Mouse (Mus musculus): Measurements from ENCODE around the gene Rab22a.

Rab22a gene

DNA sequence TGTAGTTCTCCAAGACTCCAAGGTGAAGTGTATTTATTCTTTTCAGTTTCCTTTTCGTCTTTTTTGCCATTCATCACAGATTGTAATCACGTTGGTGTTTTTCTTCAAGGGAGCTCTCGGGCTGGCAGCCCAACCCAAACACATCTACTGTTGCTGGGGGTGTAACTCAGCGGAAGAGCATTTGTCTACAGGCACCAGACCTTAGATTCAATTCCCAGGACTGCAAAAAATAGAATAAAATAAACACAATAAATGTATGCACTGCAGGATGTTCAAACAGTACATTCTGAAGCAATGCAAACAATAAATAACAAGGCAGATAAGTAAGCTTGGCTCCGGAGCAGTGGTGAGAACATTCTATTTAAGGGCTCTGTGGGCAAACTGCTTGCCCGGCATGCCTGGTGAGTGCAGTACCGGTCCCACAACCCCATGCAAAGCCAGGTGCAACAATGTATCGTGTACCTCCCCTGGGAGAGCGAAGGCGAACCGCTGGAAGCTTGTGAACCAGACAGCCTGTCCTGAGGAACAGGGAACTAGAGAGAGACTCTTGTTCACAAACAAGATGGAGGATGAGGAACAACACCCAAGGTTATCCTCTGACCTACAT is 62.8 kb downstream of the Rab22a start:
- DNase-seq: no peak

DNA sequence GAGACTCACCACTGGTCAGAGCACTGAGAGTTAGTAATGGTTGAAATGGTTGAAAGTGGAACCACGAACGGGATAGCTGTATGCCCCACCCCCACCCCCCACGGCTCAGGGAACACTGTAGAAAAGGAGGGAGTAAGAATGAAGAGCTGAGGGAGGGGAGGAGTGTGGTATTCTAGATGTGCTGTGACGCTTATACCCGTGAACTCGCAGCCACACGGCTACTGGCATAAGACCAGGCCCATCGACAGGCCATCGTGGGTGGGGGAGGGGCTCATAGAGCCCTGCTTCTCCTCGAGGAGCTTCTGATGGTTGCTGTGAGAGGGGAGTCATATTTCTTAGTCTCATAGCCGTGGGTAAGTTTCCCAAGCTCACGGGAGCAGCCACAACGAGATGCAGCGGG is 64.8 kb downstream of the Rab22a start:
- DNase-seq: no peak

DNA sequence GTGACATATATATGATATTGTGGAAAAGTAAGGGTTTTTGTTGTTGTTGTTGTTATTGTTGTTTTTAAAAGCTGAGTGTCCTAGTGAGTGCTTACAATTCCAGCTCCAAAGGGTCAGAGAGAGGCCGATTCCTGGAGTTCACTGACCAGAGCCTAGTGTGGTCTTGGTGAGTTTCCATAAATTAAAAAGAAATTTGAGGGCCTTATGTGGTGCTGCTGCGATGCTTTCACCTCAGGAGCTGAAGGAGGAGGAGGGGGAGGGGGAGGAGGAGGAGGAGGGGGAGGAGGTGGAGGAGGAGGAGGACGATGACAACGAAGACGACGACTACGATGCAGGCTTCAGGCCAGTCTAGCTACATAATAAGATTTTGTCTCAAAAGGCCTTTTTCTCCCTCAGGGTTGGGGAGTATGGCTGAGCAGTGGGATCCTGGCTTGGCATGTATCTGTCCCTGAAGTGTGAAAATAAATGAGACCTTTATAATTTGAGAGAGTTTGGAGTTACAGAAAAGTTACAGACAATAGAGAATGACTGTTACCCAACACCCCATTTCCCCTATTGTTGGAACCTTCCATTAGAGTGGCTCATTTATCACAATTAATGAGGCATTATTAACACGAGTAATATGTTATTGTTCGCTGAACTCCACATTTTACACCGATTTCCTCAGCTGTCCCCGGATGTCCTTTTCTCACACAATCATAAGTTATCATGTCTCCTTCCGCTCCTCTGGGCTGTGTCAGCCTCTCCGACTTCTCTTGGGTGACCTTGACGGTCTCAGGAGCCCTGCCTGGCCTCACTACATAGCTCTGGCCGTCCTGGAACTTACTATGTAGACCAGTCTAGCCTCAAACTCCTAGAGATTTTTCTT is 65.6 kb downstream of the Rab22a start:
- no peak for DNase-seq

DNA sequence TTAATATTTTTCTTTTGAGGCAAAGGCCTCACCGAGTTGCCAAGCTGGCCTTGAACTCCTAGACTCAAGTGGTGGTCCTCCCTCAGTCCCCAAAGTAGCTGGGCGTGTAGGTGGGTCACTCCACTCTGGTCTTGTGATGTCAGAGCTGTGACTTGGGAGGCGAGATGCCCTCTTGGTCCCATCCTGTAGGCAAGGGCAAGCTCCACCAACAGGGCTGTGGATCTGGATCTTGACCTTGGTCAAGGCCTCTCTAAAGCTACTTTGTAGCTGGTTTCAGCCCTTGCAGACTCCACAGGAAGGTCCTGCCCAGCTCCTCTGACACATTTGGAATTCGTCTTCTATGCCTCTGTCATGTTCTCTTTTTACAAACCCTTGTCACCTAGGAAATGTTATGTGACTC is 66.3 kb downstream of the Rab22a start:
- DNase-seq: no peak

DNA sequence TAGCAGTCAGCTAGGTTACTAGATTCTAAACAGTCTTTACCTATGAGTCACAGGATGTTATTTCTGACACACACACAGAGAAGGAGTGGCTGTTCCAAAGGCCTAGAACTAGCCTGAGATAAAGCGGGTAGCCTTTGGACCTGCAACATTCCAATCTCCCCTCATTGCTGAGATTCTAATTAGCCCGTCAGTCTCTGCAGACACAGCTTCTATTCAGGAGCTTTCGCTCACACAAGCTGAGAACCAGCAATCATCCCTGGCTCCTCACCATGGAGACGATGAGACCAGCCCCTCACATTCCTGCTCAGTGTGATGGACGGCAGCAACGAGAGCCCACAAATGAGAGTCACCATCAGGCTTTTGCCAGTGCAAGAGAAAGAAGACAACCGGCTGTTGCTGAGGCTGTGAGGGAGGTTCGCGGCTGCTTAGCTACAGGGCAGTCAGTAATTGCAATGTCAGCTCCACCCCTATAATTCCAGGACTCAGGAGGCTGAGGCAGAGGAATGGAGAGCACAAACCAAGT is 70.9 kb downstream of the Rab22a start:
- no peak for DNase-seq

DNA sequence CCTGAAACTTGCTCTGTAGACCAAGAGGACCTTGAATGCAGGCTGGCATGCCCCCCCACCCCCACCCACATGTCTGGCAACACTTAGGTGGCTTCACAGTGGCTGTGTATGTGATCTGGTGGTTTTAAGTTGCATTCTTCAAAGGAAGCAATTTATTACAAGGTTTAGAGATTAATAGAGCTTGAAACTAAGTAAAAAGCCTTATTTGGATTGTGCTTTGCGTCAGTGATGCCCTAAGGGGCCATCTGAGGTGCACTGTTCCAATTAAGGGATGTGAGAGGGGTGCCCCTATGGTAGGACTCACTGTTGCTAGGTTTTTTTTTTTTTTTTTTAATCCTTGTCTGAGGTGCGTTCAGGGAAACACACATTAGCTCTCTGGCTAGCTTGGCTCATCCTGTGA is 74.9 kb downstream of the Rab22a start:
- no peak for DNase-seq

DNA sequence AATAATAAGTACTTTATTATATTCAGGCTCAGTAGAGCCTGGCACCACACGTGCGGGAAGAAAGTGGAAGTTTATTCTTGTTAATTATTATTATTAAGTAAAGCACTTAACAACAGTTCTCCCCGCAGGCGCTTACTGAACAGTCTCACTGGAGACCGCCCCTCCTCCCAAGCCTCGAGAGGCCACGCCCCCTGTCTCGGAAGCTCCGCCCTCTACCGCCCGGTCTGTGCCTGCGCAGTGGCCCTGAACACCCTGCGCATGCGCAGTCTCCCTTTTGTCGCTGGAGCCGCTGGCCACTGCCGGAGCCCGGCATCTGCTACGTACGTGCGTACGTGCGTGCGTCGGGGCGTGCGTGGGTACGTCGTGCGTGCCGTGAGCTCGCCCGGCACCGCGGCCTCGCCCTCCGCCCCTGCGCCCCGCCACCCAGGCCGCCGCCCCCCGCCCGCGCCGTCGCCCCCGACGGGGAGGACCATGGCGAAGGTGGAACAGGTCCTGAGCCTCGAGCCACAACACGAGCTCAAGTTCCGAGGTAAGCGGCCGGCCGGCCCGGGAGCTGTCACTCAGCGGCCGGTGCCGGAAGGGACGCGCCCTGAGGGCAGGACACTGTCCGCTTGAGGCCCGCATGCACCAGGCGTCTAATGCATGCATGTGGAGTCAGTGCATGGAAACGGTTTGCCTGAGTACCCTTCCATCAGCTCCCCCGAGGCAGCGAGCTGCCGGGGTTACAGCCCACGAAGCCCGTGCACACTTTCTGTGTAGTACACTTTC is 77.8 kb downstream of the Rab22a start, which contains the start of gene Vapb:
Gene Vapb, plus strand, starts transcription at position 290 of the 768 bp plus-strand sequence.
- peak; percentile 100 for DNase-seq

DNA sequence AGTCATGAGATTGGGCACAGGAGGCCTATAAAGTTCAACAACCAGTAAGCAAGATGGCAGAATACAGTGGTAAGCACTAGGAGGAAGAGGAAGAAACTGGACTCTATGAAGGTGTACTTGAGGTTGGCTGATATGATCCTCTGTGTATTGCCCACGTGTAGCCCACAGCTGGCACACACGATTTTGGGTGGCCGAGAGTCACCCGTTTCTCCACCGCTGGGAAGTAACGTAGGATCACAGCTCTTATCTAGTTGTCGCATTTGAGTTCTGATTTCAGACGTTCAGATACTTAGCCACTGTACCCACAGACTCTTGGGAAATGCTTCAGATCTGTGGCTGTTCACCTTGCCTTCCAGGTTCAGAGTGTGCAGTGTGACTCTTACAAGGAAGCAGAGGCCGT is 78.7 kb downstream of the Rab22a start:
- DNase-seq: no peak

DNA sequence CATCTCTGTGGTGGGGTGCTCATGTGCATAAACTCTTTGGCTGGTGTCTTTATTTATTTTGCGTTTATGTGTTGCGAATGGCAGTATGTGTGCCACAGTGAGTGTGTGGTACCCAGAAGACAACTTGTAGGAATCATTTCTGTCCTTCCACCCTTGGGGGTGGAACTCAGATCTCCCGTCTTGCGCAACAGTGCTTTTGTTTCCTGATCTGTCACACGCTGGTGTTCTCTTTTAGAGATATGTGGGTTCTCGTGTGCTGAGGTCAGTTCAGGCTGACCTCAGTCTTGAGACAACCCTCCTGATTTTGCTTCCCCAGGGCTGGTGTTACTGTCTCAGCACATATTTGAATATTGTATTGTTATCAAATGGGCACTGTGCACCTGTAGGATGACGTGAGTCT is 79.5 kb downstream of the Rab22a start:
- no peak for DNase-seq

DNA sequence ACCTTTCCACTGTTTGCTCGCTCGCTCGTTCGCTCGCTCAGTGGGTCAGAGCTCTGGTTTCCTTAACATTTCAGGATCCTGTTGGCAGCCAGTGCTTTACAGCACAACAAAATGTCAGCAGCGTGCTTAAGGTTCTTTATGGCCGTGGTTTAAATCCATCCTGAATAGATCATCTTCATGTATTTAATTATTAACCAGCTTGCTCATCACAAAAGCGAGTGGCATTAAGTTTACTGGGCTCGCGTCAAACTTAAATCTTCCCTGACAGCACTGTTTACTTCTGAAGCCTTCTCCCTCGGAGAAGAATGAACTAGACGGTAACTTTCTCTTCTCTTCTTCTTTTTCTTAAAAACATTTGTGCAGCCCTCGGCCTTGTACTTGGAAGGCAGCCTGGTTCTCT is 82.5 kb downstream of the Rab22a start:
- no peak for DNase-seq

DNA sequence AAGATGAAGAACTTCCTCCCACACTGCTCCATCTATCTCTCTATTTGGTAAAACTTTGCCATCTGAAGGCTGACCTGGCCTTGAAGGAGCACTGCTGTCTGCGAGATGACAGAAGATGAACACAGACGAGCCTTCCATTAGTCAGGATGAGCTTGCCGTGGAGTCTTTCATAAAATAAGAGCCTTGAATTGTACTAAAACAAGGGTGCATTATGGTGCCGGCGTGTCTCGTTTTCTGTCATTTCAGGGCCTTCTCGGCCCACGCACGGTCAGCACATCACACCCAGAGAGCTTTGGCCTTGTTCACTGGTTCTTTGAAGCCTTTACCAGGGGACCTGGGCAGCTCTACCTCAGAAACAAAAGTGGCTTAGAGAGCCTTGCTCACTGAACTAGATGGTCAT is 83.2 kb downstream of the Rab22a start:
- no peak for DNase-seq

DNA sequence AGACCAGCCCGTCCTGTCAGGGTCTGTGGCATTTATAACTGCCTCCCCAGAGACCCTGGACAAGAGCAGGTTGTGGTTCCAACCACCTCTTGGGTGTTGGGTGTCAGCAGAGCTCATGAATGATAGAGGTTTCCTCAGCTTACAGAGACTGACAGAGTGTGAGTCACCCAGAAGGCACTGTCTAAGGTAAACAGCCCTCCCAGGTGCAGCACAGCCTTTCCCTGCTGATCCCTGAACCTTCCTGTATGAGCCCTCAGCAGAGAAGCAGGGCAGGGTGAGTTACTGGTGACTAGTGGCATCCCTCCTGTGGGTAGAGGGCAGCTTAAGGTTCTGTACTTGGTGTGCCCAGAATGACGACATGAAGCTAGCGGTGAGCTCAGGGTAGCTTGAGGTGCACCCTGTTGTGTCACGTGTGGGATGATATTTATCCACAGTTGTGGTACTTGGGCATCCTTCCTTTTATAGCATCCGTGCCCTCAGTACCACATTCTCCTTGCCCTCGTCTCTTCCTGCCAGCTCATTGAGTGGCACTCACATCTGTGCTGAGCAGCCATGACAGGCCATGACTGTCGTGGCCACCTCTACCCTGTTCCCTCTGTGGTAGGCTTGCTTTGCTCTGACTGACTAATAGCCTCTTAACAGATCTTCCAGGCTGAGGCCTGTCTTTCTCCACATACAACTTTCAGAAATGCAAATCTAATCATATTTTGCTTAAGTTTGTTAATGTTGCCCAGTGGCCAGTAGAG is 84.7 kb downstream of the Rab22a start:
- no peak for DNase-seq

DNA sequence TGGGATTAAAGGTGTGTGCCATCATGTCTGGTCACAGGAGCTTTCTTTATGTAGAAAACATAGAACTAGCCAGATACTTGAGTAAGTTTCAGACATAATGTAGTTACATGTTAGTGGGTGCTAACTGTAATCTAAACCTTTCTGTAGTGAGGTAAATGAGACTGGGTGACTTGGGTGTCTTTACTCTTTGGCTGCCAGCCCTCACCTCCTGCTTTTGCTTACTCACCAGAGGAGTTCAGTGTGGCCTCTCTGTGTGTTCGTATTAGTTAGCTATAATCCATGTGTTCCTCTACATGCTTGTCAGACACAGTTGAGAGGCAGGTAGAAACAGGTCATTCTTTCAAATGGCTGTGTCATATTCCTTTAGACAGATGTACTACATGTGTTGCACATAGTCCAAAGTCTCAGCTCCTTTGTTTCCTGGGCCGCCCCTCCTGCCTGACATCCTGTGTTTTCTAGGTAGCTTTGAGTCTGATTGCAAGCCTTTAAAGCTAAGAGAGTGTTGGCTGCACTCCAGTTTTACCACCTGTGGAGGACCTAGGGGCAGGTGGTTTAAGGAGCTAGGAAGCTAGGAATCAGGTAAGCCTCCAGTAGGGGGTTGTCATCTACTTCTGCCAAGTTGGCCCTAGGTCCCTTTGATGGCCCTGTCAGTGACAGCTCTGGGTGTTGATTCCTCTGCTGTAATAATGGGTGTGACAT is 89.5 kb downstream of the Rab22a start:
- peak; percentile 8 for DNase-seq

DNA sequence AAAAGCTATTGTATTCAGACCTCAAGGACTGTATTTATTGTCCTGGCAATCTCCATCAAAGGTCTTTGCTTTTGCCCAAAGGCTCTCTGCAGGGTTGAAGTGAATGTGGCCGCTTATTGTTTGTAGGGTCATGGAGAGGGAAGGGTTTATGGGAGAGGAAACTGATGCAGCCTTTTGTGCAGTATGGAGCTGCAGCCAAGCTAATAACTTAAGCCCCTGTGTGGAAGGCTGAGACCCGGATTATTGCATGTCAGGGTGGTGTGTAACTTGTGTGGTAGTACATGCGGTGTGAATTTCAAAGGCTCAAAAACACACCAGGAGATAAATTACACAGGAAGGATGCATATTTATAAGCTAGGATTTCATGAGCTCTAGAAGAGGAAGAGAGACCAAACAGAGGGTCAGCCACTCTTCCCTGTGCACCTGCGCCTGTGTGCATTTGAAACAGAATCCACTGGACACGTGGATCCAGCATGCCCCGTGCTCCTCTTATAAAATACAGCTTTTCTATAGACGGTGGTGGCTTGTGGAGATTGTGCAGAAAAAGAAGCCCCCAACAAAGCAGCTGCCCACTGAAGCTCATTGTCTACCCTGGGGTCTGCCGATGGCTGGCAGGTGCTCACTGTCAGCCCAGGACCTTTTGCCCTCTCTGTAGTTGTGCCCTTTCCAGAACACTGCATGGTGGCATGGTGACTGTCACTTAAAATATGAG is 96.0 kb downstream of the Rab22a start:
- no peak for DNase-seq

Measured in lung, postnatal 14 days (tissue).